Mouse (Mus musculus) heart, adult 2 months (tissue): ENCODE results near the gene Iqsec3. TPM values are rescaled to one million over a fixed set of nuclear protein-coding genes. Genes with fewer than 3 reads are reported as not detected.

ENCODE experiments used
- DNase-seq, 2 experiments: peaks; one replicate each; pipeline ENCODE4 v3.0.0; 2021
- H3K27ac ChIP-seq: fragments of 200-600 bp; 2 replicates; pipeline ENCODE4 v1.8.1; 2022
- H3K27me3 ChIP-seq: fragments of 200-500 bp; 2 replicates; pipeline ENCODE4 v1.6.1; 2012; ENCODE audit warnings: mild to moderate bottlenecking, low read length, inconsistent platforms, mixed read lengths; ENCODE audit not compliant: control insufficient read depth, insufficient read depth
- H3K36me3 ChIP-seq: fragments of 200-500 bp; 2 replicates; pipeline ENCODE4 v1.6.1; 2012; ENCODE audit warnings: low read length, inconsistent platforms; ENCODE audit not compliant: control insufficient read depth, insufficient read depth
- H3K4me1 ChIP-seq: fragments of 200-500 bp; 2 replicates; pipeline ENCODE4 v1.6.1; 2011; ENCODE audit warnings: low read length; ENCODE audit not compliant: control insufficient read depth, insufficient read depth
- H3K4me3 ChIP-seq: fragments of 200-600 bp; 2 replicates; pipeline ENCODE4 v1.8.1; 2022
- H3K79me2 ChIP-seq: fragments of 200-500 bp; replicated peaks from 2 replicates; pipeline ENCODE4 v1.6.1; 2012; ENCODE audit warnings: mild to moderate bottlenecking, inconsistent platforms, low read length, moderate library complexity, mixed read lengths; ENCODE audit not compliant: control insufficient read depth, insufficient read depth
- H3K9ac ChIP-seq: fragments of 200-500 bp; 2 replicates; pipeline ENCODE4 v1.6.1; 2012; ENCODE audit warnings: low read depth, mild to moderate bottlenecking, control low read depth, inconsistent platforms, low read length, mixed read lengths
- CTCF ChIP-seq: fragments of 200-600 bp; IDR thresholded peaks from 2 replicates; pipeline ENCODE4 v1.8.1; 2022; ENCODE audit warnings: antibody characterized with exemption, mild to moderate bottlenecking, moderate library complexity
- EP300 ChIP-seq: fragments of 200-500 bp; IDR thresholded peaks from 2 replicates; pipeline ENCODE4 v1.6.1; 2011; ENCODE audit warnings: low read depth, low read length, control low read depth; ENCODE audit not compliant: insufficient read depth
- POLR2A ChIP-seq: fragments of 200-500 bp; IDR thresholded peaks from 2 replicates; pipeline ENCODE4 v1.6.1; 2011; ENCODE audit warnings: mild to moderate bottlenecking, low read depth, low read length, control low read depth; ENCODE audit not compliant: insufficient read depth
- WGBS: fragments of 180-500 bp; shearing (Covaris S2); methylation state at CpG from one replicate; pipeline ENCODE4 v1.1.7; 2018; 5-methylcytosine and 5-hydroxymethylcytosine counted together
- intact Hi-C: fragments of 180-260 bp; cut with DNase I; formaldehyde crosslinking; loops from one replicate; pipeline ENCODE4 v1.15.1; 2025
- microRNA-seq, 2 experiments: library from miRNA; unstranded; fragments of <30 nt; microRNA quantifications; one replicate each; pipeline ENCODE4 v1.2.0; 2021
- polyA plus RNA-seq: library from polyadenylated mRNA; depleted of rRNA; stranded (reverse); fragments of >200 nt; gene quantifications from 2 replicates; pipeline ENCODE4 v1.2.3, GENCODE M21; 2012; rRNA removed
- total RNA-seq, 2 experiments: library from RNA; stranded (reverse); gene quantifications; 2 replicates each; pipeline ENCODE4 v1.2.3; 2021

Iqsec3 gene
- total and polyA plus RNA-seq, 3 experiments, result 0.47 to 0.50 (median 0.48) TPM

DNA sequence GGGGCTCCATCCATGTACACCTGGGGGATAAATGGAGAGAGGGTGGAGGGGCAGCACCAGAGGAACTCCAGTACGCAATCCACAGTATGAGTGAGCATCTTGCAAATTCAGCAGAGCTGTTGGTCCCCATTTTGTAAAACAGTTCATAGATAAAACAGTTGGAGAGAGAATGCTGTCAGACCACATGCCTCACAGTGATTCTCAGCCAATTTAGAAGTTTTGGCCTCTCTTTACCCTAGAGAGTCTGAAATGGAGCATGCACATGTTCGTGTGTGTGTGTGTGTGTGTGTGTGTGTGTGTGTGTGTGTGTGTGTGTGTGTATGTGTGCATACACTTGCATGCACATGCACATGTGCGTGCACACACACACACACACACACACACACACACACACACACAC lies 148.2 kb downstream of the Iqsec3 start:
- no peak for DNase-seq
- Histone ChIP-seq H3K4me3 (no peak overlapping the region), H3K79me2 (no peaks in the 10 kb centered on the region), H3K27me3 (no peaks in the 10 kb centered on the region), H3K4me1 (peaks cover 4% of the 10 kb centered on the region; the same call in 1 of the 2 replicates), H3K9ac (no peak overlapping the region), H3K27ac (no peak overlapping the region), H3K36me3 (no peaks in the 10 kb centered on the region)
- no peak for TF ChIP-seq EP300
- TF ChIP-seq CTCF, result no peak
- TF ChIP-seq POLR2A, result no peak
- intact Hi-C loops, result no loop called here
- 77% methylated on average over 2 of the region's 3 CpGs for WGBS

Small RNAs within 50 kb of the gene (microRNA-seq; reads per million reads assigned to microRNA genes)
- 0 reads per million in 2 experiments for gene Gm24855

Other genes with a start within 250 kb of the Iqsec3 start
- 1 to 10 TPM; 1.3 to 1.5 TPM for gene Usp18, start 227.8 kb downstream of the Iqsec3 start, total RNA-seq
- 3.9 and 5.7 TPM in 2 replicates for gene Usp18, start 227.8 kb downstream of the Iqsec3 start, polyA plus RNA-seq
- gene Slc6a13, start 173.5 kb downstream of the Iqsec3 start, total RNA-seq, result under 1 TPM in 1 of 2 experiments, not detected in 1; 0.10 TPM
- 0.59 TPM in 2 replicates for gene Slc6a13, start 173.5 kb downstream of the Iqsec3 start, polyA plus RNA-seq
- gene Slc6a12, start 130.6 kb downstream of the Iqsec3 start, total RNA-seq, result not detected
- 0.18 and 0.23 TPM in 2 replicates for gene Slc6a12, start 130.6 kb downstream of the Iqsec3 start, polyA plus RNA-seq
- under 1 TPM; 0.61 to 0.89 TPM for gene A2m, start 161.7 kb upstream of the Iqsec3 start, total RNA-seq
- gene A2m, start 161.7 kb upstream of the Iqsec3 start, polyA plus RNA-seq, result 0.41 and 0.51 TPM in 2 replicates